Mouse (Mus musculus) ovary, adult 18-20 months (tissue): ENCODE data around the gene Arhgap28.
A peak's percentile ranks its signal among the peaks of the same experiment; 100 is the strongest.
"Not testable (repeated sequence)": the region's sequence is repeated elsewhere in the genome, so short reads cannot be mapped to it uniquely, and the experiment has no call there.

Experiments used
- DNase-seq: peaks from one replicate; pipeline ENCODE4 v3.0.0; 2022; ENCODE audit warnings: low spot score, mixed read lengths

Arhgap28 gene

DNA sequence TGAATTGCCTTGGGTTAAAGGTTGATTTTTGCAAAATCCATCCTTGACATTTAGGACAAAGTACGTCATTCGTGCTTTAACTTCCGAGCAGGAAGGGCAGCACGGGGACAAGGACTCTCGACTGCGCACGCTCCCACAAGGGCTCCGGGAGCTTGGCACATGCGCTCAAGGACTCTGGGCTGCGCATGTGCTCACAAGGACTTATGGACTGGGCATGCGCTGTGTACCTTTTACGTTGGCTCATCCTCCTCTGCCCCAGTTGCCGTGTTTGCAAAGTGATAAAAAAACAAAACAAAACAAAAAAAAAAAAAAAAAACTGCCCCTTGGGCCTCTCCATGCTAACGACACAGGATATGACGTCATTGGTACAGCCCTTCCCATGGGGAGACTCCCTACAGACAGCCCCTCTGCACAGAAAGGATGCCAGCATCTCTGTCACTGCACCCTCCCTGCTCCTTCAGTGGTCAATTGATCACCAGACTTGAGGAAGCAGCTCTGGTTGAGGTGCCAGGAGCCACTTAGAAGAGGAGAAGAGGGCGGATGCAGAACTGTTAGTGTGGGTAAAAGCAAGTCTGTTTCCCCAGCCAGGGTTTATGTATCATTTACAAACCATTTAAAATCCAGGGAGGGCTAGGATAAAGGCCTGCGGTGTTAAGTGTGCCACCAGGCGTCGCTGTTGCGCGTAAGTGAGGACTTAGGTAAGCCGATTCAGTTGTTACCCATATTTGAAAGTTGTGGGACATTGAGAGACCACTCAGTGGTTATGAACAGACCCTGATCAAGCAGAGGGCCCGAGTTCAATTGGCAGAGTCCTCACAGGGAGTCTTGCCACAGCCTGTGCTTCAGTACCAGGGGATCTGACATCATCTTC is 134.0 kb downstream of the Arhgap28 start:
- peak; percentile 31 for DNase-seq

DNA sequence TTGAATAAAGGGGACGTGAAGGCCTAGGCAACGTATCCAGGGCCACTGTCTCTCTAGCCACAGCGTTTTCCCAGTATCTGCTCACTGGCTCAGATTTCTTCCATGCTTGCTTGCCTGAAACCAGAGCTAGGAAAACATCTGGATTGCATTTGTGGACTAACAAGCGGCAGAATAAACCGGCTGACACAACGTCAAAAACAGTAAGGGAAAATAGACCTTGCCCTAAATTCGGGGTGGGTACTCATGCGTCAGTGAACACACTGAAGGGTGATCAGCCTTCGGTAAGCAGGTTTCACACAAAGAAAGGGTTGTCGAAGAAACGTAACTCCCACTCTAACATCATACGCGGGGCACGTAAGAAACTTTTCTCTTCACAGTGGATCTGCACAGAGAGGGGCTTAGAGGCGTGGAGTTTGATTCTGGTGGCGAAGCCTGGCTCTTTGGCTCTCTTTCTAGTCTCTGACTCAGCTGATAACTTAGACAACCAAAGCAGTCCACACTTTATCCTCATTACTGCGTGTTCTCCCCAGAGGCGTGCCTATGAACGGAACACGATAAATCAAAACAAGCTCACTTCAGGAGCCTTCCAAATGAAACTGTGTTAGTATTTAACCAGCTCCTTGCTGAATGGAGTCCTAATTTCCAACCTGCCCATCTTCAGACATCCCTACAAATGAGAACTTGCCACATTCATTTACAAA is 137.2 kb downstream of the Arhgap28 start:
- no peak for DNase-seq

DNA sequence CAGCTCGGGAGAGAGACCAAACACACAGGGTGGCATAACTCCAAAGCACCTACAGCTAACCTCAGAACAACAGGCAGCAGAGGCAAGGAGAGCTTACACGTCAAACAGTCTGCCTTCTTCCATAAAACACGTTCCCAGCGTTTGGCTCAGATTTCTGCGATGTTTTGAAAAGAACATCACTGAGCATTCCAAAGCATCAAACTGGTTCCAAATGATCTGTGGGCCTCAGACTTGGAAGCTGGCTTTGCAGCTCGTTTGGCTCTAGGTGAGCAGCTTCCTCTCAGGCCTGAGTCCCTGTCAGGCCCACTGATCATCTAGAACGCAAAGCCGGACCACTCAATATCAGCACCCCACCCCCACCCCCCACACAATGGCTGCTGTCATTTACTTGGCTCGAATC is 137.9 kb downstream of the Arhgap28 start:
- no peak for DNase-seq

GRCm38 (mm10) chr17:67864912-67865311 is 139.0 kb downstream of the Arhgap28 start:
- DNase-seq = no peak

DNA sequence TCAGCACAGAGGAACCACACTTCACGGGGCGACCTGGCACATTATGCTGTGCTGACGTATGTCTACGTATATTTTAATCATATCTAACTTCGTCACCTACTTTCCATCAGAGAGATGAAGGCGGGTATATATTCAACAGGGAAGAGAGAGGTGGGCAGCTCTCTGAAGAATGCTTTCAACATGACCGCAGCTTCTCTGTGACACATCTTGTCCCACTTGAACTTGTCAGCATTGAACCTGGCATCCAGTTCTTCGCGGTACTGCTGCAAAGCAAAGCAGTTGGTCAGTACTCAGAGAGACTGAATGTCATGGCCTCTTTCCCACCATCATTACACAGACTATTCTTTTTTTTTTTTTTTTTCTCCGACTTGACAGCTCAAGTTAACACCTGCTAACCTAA is 139.6 kb downstream of the Arhgap28 start:
- DNase-seq = no peak

GRCm38 (mm10) chr17:67861744-67862535 is 142.0 kb downstream of the Arhgap28 start:
- no peak for DNase-seq

- DNase-seq = no peak
These were observed 142.8 kb downstream of the Arhgap28 start for GRCm38 (mm10) chr17:67861080-67861630.

DNA sequence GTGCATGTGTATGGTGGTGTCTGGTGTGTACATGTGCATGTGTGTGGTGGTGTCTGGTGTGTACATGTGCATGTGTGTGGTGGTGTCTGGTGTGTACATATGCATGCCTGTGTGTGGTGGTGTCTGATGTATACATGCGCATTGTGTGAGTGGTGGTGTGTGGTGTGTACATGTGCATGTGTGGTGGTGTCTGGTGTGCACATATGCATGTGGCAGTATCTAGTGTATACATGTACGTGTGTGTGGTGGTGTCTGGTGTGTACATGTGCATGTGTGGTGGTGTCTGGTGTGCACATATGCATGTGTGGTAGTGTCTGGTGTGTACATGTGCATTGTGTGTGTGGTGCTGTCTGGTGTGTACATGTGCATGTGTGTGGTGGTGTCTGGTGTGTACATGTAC is 162.4 kb downstream of the Arhgap28 start:
- not testable (repeated sequence) for DNase-seq

- DNase-seq = no peak
These were observed 165.0 kb downstream of the Arhgap28 start for GRCm38 (mm10) chr17:67838948-67839347.

DNA sequence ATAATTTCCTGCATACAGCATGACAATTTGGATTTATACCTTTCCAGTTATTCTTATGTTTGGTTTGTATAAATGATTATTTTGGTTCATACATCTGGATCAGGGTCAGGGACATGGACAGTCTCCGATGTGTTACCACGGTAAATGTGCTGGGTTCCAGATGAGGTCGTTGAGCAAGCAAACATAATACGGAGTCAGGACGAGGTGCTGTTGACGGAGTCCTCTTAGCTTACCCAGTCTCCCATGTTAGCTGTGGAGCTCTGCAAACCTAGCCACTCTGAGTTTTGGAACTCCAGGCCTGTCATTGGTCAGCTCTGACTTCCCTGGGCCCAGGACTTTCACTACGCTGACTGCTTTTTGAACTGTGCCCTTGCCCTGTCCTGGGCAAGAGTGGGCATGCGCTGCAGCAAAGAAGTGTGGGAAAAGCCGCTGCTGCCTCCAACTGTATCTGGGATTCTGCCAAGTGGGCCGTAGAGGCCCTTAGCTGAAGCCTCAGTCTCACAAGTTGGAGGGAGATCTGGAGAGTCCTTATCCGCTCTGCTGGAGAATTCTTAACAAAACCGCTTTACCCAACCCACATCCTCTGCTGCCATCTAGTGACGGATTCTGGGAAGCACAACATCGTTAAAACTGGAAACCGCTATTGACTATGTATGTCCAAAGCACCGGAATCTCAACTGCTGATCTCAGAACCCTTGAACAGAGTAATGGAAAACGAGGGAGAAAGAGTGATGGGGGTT is 166.4 kb downstream of the Arhgap28 start:
- DNase-seq = peak; percentile 49

GRCm38 (mm10) chr17:67836146-67836895 is 167.6 kb downstream of the Arhgap28 start:
- DNase-seq = peak; percentile 0

DNA sequence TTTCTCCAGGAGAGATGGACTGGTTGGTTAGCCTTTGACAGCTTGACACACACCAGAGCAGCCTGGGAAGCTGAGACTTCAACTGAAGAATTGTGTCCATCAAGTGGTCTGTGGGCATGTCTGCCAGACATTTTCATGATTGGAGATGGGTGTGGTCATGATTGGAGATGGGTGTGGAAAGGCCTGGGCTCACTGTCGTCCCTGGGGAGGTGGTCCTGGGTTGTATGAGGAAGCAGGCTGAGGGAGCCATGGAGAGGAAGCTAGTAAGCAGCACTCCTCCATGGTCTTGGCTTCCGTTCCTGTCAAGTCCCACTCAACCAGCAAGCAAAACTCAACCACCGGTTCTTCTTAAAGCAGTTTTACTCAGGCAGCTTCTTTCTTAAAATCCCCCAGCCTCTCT is 176.5 kb downstream of the Arhgap28 start:
- no peak for DNase-seq

GRCm38 (mm10) chr17:67816916-67817315 is 187.0 kb downstream of the Arhgap28 start:
- no peak for DNase-seq

GRCm38 (mm10) chr17:67815720-67816119 is 188.2 kb downstream of the Arhgap28 start:
- no peak for DNase-seq

GRCm38 (mm10) chr17:67813666-67814065 is 190.3 kb downstream of the Arhgap28 start:
- no peak for DNase-seq

DNA sequence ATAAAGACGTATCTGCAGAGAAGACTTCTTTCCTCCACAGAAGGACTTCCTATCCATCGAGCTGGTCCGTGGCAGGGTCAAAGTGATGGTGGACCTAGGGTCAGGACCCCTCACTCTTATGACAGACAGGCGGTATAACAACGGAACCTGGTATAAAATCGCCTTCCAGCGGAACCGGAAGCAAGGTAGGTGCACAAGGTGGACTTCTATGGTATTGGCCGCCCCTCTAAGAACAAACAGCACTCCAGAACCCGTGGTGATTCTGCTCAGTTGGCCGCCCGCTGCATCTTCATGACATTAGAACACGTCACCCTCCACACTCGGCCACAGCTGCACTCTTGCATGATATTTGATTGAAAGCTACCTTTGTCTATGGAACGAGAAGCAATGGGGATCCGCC is 194.7 kb downstream of the Arhgap28 start:
- no peak for DNase-seq
